Mouse (Mus musculus) right cerebral cortex, adult 2 months (tissue): ENCODE measurements at regions not wholly inside any gene's neighbourhood (a gene's known extent, or its start where the extent isn't known, plus 50 kb on each side); places are given as distances from the start of the nearest gene placed in this dataset.
A peak's percentile ranks its signal among the peaks of the same experiment; 100 is the strongest.

Source experiments
- DNase-seq, 2 experiments: peaks; one replicate each; pipeline ENCODE4 v3.0.0; 2021 to 2022; ENCODE audit warnings: low spot score in 2 of 2

- no peak for DNase-seq
Observed at GRCm38 (mm10) chr12:16140511-16141110, 323.9 kb upstream of the Trib2 start.

DNA sequence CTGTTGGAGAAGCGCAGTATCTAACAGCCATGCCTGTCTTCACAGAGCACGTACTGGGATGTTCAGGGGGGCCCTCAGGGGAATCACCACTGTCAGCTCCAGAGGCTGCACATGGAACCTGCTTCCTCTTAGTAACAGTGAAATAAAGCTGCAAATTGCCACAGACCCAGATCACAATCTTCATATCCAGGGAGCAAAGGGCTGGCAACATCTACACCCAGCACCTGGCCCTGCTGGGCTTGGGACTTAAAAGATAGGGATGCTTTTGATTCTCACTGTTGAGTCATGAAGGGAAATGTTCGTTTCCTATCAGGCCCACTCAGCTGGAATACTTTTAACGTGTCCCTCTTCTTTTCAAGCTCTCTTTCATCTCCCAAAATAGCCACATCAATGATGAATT, 322.4 kb upstream of the Trib2 start:
- no peak for DNase-seq

GRCm38 (mm10) chr12:16137801-16138200, 321.1 kb upstream of the Trib2 start:
- no peak for DNase-seq

DNA sequence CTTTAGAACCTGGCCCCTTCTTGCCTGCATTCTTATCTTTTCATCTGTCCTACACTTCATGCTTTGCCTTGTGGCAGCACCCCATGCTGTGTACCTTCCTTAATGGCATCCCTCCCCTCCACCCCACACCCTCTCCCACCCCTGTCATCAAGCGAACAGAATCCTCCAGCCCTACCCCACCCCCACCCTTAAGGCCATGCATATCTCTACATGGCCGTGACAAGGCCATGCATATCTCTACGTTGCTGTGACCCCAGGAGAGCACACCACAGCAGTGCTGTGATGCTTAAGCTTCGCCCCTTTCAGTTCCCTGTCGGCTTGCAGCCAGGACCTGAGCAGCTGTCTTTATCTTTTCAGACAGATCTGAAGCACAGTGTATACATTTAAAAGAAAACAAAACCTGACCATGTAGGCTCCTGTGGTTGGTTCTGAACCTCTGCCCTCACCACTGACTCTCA, 319.5 kb upstream of the Trib2 start:
- DNase-seq: no peak

GRCm38 (mm10) chr12:16135602-16136213, 319.0 kb upstream of the Trib2 start:
- peak; percentile 57 to 66 for DNase-seq

DNA sequence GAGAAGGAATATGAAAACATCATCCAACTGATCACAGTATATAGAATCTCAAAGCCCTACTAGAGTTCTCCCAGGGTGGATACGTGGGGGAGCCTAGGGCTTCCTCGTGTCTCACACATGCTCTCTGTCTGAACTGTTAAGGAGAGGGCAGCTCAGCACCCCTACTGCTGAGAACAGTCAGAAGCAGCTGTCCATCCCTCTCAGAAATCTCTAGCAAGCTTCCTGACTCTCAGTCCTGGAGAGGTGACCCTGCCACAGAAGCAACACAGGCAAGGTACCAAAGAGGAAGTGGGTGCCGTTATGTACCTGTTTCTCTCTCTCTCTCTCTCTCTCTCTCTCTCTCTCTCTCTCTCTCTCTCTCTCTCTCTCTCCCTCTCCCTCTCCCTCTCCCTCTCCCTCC, 317.7 kb upstream of the Trib2 start:
- no peak for DNase-seq

GRCm38 (mm10) chr12:16133253-16133652, 316.5 kb upstream of the Trib2 start:
- no peak for DNase-seq

DNA sequence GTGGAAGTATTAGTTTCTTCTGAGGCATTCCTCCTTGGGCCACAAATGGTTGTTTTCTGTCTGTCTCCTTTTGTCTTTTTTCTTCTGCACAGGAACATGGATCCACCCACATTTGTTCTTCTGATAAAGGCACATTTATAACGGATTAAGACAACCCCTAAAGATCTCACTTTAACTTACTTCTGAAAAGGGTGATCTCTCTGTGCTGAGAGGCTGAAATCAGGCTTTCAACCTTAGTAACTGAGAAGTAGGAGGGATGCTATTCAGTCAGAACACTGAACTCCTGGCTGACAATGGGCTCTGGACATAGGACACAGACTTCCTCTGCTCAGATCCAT, 315.0 kb upstream of the Trib2 start:
- DNase-seq: no peak

DNA sequence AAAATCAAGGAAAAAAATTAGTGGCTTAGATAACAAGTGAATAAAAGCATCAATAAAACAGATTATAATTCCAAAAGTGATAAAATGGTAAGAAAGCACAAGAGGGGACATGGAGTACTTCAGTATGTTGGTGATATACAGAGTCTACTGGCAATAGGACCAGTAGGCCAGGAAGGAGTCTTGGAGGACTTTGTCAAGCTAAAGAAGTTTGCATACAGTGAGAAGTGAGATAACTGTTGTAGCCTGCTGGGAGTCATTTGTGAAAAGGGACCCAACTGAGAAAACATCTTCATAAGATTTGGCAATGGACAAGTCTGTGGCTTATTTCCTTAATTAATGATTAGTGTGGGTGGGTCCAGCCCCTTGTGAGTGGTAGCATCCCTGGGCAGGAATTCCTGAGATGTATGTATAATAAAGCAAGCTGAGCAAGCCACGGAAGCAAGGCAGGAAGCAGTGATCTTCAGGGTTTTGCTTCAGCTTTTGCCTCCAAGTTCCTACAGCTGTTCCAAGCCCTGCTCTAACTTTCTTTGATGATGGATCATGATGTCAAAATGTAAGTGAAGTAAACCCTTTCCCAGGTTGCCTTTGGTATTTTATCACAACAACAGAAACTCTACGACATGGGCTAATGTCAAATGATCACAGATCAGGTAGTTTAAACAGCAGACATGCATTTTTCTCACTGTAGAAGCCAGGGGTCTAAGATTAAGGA, 314.5 kb upstream of the Trib2 start:
- DNase-seq: no peak

DNA sequence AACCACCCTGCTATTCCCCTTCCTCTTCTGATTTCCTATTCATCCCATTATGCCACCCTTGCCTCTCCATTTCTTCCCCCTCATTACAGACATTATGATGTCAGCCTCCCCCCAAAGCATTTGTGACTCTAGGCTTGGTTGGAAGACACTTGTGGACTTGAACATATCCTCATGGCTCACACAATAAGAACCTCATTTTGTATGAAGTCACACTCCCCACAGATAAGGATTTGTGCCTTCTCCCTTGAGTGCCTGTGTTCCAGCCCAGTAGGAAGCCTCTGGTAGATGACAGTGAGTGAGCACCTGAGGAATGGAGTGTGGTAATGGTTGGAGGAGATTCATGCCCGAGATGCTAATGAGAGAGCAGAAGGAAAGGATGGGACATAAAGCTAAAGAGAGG, 313.9 kb upstream of the Trib2 start:
- DNase-seq: no peak

DNA sequence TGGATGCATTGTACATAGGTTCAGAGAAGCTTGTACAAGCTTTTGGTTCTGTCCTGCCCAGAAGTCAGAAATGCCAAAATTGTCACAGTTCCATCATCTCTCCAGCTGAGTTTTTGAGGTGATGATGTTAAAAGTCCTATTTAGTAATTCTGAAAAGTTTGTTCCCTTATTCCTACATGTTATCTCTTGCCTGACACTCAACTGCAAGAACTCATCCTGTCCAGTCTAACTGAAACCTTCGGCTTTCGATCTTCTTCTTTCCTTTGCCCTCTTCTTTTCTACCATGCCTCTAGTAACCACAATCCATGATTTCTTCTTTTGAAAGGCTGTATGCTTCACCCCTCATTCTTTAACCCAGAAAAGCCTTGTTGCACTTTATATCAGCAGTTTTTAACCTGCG, 313.2 kb upstream of the Trib2 start:
- DNase-seq: no peak

DNA sequence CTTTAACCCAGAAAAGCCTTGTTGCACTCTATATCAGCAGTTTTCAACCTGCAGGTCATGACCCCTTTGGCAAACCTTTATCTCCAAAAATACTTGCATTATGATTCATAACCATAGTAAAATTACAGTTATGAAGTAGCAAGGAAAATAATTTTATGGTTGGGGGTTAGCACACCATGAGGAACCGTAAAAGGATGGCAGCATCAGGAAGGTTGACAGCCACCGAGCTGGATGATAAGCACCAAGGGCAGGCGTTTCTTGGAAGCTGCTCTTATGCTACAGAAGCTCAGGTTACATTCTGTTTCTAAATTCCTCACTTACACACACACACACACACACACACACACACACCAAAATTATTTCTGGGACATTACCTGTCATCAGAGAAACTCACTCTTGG, 312.5 kb upstream of the Trib2 start:
- DNase-seq: no peak

DNA sequence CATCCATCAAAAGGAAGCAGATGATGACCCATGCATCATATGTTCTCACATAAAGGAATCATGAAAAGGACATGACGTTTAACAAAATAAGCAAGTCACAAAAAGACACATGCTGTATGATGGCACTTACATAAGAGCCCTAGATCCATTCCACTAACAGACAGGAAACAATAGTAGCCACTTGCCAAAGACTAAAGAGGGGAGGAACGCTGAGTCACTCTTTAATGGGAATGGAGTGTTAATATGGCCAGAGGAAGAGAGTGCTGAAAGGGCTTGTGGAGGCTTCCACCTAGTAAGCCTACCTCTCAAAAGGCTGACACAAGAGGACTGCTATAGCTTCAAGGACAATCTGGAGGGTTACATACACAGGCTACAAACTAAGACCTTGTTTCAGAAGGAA, 308.2 kb upstream of the Trib2 start:
- no peak for DNase-seq

GRCm38 (mm10) chr12:16122353-16123127, 305.8 kb upstream of the Trib2 start:
- DNase-seq: no peak

GRCm38 (mm10) chr12:16121787-16122186, 305.1 kb upstream of the Trib2 start:
- DNase-seq: no peak

- DNase-seq: no peak
Observed at GRCm38 (mm10) chr12:16118710-16119109, 302.0 kb upstream of the Trib2 start.

- DNase-seq: no peak
Observed at GRCm38 (mm10) chr12:16106946-16107345, 290.2 kb upstream of the Trib2 start.

GRCm38 (mm10) chr12:16098840-16099239, 282.1 kb upstream of the Trib2 start:
- no peak for DNase-seq

DNA sequence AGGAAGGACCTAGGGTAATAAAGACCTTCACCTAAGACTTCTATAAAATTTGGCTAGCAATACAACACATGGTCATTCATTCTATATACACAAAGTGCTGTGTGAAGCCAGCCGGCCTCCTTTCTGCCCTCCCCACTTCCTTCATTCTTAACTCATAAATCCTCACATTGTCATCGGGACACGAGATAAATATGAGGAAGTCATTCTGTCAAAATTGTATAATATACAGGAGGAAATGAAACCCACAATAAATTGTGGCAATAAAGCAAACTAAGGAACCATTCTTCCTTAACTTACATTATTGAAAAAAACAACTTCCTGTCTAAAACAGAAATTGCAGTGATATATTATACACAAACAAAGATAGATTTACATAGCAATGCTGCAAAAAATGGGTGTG, 275.9 kb upstream of the Trib2 start:
- no peak for DNase-seq

GRCm38 (mm10) chr12:16091336-16091735, 274.6 kb upstream of the Trib2 start:
- DNase-seq: no peak

- no peak for DNase-seq
Observed at GRCm38 (mm10) chr12:16083176-16083575, 266.5 kb upstream of the Trib2 start.

- DNase-seq: no peak
Observed at GRCm38 (mm10) chr12:16077215-16077614, 260.5 kb upstream of the Trib2 start.

- no peak for DNase-seq
Observed at GRCm38 (mm10) chr12:16075962-16076361, 259.2 kb upstream of the Trib2 start.
